11 mouse cellular contexts compared by ENCODE assay signal in genomic region chr4:127985874-127986273, GRCm38 (mm10). TPM values are rescaled to one million over a fixed set of nuclear protein-coding genes. Genes with fewer than 3 reads are reported as not detected.
DNase-seq lines count a peak whose midpoint lies in the region; ATAC-seq and TF ChIP-seq lines count a peak whose summit lies in the region.
"Had no signal": no experiment of that assay in that cellular context is flagged by ENCODE, and none has a peak within 500 bp of the region (broad histone marks: within the 10 kb centered on the region; RNA-seq: fewer than 3 reads in every experiment).

No protein-coding gene starts in this region.

- H3K27ac ChIP-seq in forebrain, postnatal 0 days (ENCODE audit: low read depth, low read length) = peak overlapping the region; percentile 80
- 0 out of 2 replicates have a peak overlapping the region, but pooled peaks have one; percentile 17 for H3K27ac ChIP-seq in olfactory bulb, adult 2 months (ENCODE audit: insufficient read depth, low read depth, low read length)
- H3K27ac ChIP-seq in gastrocnemius, adult 2 months = no peak overlapping the region

- peak overlapping the region; percentile 73 for H3K4me2 ChIP-seq in forebrain, postnatal 0 days (ENCODE audit: low read depth)

- peak; percentile 48 for DNase-seq in cerebellum, adult 11-12 months
- no peak for DNase-seq in cerebellum, adult 8-10 months
- DNase-seq in forebrain, postnatal 0 days = peak; percentile 81
- peak; percentile 62 to 80 for DNase-seq in left cerebral cortex, postnatal 14 days (ENCODE audit: low spot score in 2 of 2)
- DNase-seq in gastrocnemius, adult 2 months = no peak
- no peak for DNase-seq in Muller cell, postnatal 12 days (ENCODE audit: inconsistent ontology term)
- no peak for DNase-seq in yolk sac, embryonic 10.5 days (ENCODE audit: low spot score)
- DNase-seq: lung, postnatal 4 days had no signal

- ATAC-seq in forebrain, postnatal 0 days = peak; percentile 76

- peak overlapping the region; percentile 78; the same call in 1 of the 2 replicates for H3K9ac ChIP-seq in forebrain, postnatal 0 days

- peak overlapping the region; percentile 77 for H3K4me3 ChIP-seq in forebrain, postnatal 0 days (ENCODE audit: low read depth, low read length)
- H3K4me3 ChIP-seq in olfactory bulb, adult 2 months (ENCODE audit: insufficient read depth, low read depth, low read length) = no peak overlapping the region
- H3K4me3 ChIP-seq in gastrocnemius, adult 2 months = no peak overlapping the region

- no peaks in the 10 kb centered on the region for H3K9me3 ChIP-seq in forebrain, postnatal 0 days (ENCODE audit: low read length)

- no peak for TF ChIP-seq POLR2A in olfactory bulb, adult 2 months (IDR thresholded peaks at IDR 0.05; ENCODE audit: insufficient read depth, low read depth, low read length)

- no peak for TF ChIP-seq CTCF in forebrain, postnatal 0 days (IDR thresholded peaks at IDR 0.05; ENCODE audit: low read depth)
- TF ChIP-seq CTCF in olfactory bulb, adult 2 months (IDR thresholded peaks at IDR 0.05; ENCODE audit: insufficient read depth, low read depth, low read length) = no peak
- TF ChIP-seq CTCF in gastrocnemius, adult 2 months (IDR thresholded peaks at IDR 0.05) = no peak

- no peaks in the 10 kb centered on the region for H3K27me3 ChIP-seq in forebrain, postnatal 0 days (ENCODE audit: insufficient read depth, low read length)

- H3K4me1 ChIP-seq in forebrain, postnatal 0 days (ENCODE audit: insufficient read depth) = peaks cover 2% of the 10 kb centered on the region; the same call in 1 of the 2 replicates
- peaks cover 19% of the 10 kb centered on the region for H3K4me1 ChIP-seq in olfactory bulb, adult 2 months (ENCODE audit: control insufficient read depth, insufficient read depth, low read length)

- no peaks in the 10 kb centered on the region for H3K36me3 ChIP-seq in forebrain, postnatal 0 days (ENCODE audit: insufficient read depth)

- intact Hi-C loops in left cerebral cortex, postnatal 14 days (cut with DNase I) = loop anchor here (5.0 kb wide), 1 partner anchor 256 kb away; no protein-coding TSS in a partner anchor
- intact Hi-C loops in gastrocnemius, adult 2 months (cut with DNase I) = no loop called here

- WGBS in forebrain, postnatal 0 days = 3% methylated on average over 10 of the region's 10 CpGs
- WGBS in olfactory bulb, adult 2 months = 49% methylated on average over 10 of the region's 10 CpGs

RNA-seq across cellular contexts. Expression of gene Csmd2, which starts 1.8 kb away (rescaled TPM):
- 24.3 and 35.8 TPM in 2 replicates for total RNA-seq in forebrain, postnatal 0 days (2014; rRNA removed)
- polyA plus RNA-seq in forebrain, postnatal 0 days (2015; fragmentation: Nextera tagmentation; extraction: Ambion mirVana) = 3.8 and 5.5 TPM in 2 replicates
- 10 to 100 TPM; 56.9 to 61.3 TPM for total RNA-seq in left cerebral cortex, postnatal 14 days (2021)
- polyA plus RNA-seq in olfactory bulb, adult 2 months (2012; ENCODE audit: insufficient read depth, insufficient read length, low replicate concordance, missing spikeins) = not detected in 2 replicates
- not detected for total RNA-seq in gastrocnemius, adult 2 months (2021)

RNA-seq across cellular contexts. Expression of gene CK137956, which starts 15.1 kb away (rescaled TPM):
- total RNA-seq in forebrain, postnatal 0 days (2014; rRNA removed) = 1.5 and 1.9 TPM in 2 replicates
- 1.9 TPM in 2 replicates for polyA plus RNA-seq in forebrain, postnatal 0 days (2015; fragmentation: Nextera tagmentation; extraction: Ambion mirVana)
- total RNA-seq in left cerebral cortex, postnatal 14 days (2021) = 1 to 10 TPM; 1.9 to 3.7 TPM
- not detected in 2 replicates for polyA plus RNA-seq in olfactory bulb, adult 2 months (2012; ENCODE audit: insufficient read depth, insufficient read length, low replicate concordance, missing spikeins)
- total RNA-seq in gastrocnemius, adult 2 months (2021) = not detected
- polyA plus RNA-seq: heart, postnatal 0 days; limb, embryonic 11.5 days had no signal

Comparison
In these comparisons a context has a peak if more than half of its experiments do, and no peak if none do; other contexts are left out.
1. DNase-seq: peak in cerebellum, adult 11-12 months (single experiment), forebrain, postnatal 0 days (single experiment) and left cerebral cortex, postnatal 14 days (2 of 2); none in cerebellum, adult 8-10 months (single experiment), gastrocnemius, adult 2 months (single experiment), Muller cell, postnatal 12 days (single experiment) and yolk sac, embryonic 10.5 days (single experiment).
2. RNA of gene Csmd2, which starts 1.8 kb away (total RNA-seq): 56.9 to 61.3 TPM in left cerebral cortex, postnatal 14 days and 24.3 to 35.8 TPM in forebrain, postnatal 0 days; not detected in gastrocnemius, adult 2 months; every median in the first group is over 10 times any median in the second.